Mouse (Mus musculus): ENCODE measurements around the gene Ifna6. TPM values are rescaled to one million over a fixed set of nuclear protein-coding genes. Genes with fewer than 3 reads are reported as not detected.
"Not testable (repeated sequence)": the region's sequence is repeated elsewhere in the genome, so short reads cannot be mapped to it uniquely, and the experiment has no call there.

Ifna6 gene
- total RNA-seq (2021), result not detected in 2 replicates
- long read RNA-seq, experiment 1, result 0 reads
- long read RNA-seq, experiment 2, result 0 reads

DNA sequence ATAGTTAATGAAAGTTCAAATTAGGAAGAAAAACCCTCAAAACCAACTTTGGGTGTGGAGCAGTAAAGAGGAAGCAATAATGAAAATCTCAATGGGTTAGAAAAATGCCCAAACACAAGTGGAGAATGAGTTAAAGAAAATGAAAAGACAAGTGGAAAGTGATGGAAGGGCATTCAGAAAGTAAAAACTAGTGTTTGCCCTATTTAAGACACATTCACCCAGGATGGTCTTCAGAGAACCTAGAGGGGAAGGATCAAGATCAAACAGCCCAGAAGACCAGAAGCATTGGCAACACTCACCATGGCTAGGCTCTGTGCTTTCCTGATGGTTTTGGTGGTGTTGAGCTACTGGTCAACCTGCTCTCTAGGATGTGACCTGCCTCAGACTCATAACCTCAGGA is at the start of gene Ifna6:
Gene Ifna6 (plus strand): TSS at position 301 of the 400 bp plus-strand sequence.
- DNase-seq, result not testable (repeated sequence)

DNA sequence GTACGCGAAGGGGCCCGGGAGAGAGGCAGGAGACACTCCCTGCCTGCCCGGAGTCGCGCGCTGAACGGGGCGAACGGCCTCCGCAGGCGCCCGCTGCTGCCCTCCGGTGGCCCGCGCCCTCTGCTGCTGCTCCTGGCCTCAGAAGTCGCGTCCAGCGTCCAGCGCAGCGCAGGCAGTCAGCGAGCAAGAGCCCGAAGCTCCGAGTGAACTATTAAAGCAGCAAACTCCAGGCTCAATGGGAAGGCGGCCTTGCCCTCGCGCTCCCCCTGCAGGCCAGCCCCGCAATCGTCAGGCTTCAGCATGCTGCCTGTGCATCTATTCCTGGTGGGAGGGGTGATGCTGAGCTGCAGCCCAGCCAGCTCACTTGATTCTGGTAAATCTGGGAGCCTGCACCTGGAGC is 47.7 kb upstream of the Ifna6 start, which contains the start of gene Gm13272:
Gene Gm13272 (plus strand): TSS at position 301 of the 400 bp plus-strand sequence.
- not testable (repeated sequence) for DNase-seq

DNA sequence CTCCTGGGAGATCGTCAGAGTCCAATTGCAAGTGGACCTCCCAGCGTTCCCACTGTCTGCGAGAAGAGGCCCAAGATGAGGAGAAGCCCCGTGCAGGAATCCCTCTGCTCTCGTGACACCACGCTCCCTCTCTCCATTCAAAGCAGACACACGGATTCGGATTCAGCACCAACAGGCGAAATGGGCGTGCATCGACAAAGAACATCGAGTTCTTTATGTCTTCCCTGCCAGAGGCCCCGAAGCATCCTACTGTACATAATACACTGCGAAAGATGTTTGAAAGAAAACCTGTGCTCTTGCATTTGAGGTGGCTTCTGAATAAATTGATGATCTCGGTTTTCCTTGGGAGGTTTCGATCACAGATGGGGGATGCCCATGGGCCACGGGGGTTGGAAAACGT is 46.9 kb upstream of the Ifna6 start:
- not testable (repeated sequence) for DNase-seq

DNA sequence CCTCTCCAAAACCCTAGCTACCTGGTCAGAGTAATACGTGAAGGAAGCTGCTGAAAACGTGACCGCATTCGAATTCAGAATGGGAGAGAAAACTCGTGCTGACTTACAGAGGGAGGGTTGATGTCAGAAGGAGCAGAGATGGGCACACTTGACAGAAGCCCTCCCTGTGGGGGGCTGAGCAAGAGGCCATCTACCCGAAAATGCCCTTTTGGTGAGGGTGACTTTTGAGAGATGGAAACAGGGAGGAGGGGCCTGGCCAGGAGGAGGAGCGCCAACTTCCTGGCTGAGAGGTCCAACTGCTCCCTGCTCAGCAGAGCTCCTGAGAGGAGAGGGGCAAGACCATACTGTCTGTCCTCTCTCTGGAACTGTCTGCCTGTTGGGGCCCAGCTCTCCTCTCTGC is 45.4 kb upstream of the Ifna6 start, which contains the start of gene Ifnz:
Gene Ifnz (plus strand): TSS at position 301 of the 400 bp plus-strand sequence.
- not testable (repeated sequence) for DNase-seq

DNA sequence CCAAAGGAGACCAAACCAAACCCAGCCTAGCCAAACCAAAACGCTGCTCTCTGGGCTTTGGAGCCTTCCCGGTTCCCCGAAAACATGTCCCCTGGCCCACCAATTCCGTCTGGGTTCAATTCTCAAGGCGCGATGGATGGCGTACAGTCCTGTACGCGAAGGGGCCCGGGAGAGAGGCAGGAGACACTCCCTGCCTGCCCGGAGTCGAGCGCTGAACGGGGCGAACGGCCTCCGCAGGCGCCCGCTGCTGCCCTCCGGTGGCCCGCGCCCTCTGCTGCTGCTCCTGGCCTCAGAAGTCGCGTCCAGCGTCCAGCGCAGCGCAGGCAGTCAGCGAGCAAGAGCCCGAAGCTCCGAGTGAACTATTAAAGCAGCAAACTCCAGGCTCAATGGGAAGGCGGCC is 44.9 kb upstream of the Ifna6 start:
- DNase-seq, result peak; percentile 32

DNA sequence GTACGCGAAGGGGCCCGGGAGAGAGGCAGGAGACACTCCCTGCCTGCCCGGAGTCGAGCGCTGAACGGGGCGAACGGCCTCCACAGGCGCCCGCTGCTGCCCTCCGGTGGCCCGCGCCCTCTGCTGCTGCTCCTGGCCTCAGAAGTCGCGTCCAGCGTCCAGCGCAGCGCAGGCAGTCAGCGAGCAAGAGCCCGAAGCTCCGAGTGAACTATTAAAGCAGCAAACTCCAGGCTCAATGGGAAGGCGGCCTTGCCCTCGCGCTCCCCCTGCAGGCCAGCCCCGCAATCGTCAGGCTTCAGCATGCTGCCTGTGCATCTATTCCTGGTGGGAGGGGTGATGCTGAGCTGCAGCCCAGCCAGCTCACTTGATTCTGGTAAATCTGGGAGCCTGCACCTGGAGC is 41.8 kb upstream of the Ifna6 start, which contains the start of gene Gm13276:
Gene Gm13276 (plus strand): TSS at position 301 of the 400 bp plus-strand sequence.
- not testable (repeated sequence) for DNase-seq

DNA sequence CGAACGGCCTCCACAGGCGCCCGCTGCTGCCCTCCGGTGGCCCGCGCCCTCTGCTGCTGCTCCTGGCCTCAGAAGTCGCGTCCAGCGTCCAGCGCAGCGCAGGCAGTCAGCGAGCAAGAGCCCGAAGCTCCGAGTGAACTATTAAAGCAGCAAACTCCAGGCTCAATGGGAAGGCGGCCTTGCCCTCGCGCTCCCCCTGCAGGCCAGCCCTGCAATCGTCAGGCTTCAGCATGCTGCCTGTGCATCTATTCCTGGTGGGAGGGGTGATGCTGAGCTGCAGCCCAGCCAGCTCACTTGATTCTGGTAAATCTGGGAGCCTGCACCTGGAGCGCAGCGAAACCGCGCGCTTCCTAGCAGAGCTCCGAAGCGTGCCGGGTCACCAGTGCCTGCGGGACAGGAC is 38.8 kb upstream of the Ifna6 start, which contains the start of gene Gm13277:
Gene Gm13277 (plus strand): TSS at position 231 of the 400 bp plus-strand sequence.
- DNase-seq, result peak; percentile 78

DNA sequence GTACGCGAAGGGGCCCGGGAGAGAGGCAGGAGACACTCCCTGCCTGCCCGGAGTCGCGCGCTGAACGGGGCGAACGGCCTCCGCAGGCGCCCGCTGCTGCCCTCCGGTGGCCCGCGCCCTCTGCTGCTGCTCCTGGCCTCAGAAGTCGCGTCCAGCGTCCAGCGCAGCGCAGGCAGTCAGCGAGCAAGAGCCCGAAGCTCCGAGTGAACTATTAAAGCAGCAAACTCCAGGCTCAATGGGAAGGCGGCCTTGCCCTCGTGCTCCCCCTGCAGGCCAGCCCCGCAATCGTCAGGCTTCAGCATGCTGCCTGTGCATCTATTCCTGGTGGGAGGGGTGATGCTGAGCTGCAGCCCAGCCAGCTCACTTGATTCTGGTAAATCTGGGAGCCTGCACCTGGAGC is 36.0 kb upstream of the Ifna6 start, which contains the start of gene Gm13278:
Gene Gm13278 (plus strand): TSS at position 301 of the 400 bp plus-strand sequence.
- not testable (repeated sequence) for DNase-seq

DNA sequence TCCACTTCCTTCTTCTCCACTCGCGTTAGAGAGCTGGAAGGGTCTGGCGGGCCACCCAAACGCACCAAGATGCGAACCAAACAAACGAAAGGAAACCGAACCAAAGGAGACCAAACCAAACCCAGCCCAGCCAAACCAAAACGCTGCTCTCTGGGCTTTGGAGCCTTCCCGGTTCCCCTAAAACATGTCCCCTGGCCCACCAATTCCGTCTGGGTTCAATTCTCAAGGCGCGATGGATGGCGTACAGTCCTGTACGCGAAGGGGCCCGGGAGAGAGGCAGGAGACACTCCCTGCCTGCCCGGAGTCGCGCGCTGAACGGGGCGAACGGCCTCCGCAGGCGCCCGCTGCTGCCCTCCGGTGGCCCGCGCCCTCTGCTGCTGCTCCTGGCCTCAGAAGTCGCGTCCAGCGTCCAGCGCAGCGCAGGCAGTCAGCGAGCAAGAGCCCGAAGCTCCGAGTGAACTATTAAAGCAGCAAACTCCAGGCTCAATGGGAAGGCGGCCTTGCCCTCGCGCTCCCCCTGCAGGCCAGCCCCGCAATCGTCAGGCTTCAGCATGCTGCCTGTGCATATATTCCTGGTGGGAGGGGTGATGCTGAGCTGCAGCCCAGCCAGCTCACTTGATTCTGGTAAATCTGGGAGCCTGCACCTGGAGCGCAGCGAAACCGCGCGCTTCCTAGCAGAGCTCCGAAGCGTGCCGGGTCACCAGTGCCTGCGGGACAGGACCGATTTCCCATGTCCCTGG is 33.1 kb upstream of the Ifna6 start, which contains the start of gene Gm13275:
Gene Gm13275 (plus strand): TSS at position 552 of the 740 bp plus-strand sequence.
- DNase-seq, result peak; percentile 52

DNA sequence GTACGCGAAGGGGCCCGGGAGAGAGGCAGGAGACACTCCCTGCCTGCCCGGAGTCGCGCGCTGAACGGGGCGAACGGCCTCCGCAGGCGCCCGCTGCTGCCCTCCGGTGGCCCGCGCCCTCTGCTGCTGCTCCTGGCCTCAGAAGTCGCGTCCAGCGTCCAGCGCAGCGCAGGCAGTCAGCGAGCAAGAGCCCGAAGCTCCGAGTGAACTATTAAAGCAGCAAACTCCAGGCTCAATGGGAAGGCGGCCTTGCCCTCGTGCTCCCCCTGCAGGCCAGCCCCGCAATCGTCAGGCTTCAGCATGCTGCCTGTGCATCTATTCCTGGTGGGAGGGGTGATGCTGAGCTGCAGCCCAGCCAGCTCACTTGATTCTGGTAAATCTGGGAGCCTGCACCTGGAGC is 30.1 kb upstream of the Ifna6 start, which contains the start of gene Gm13279:
Gene Gm13279 (plus strand): TSS at position 301 of the 400 bp plus-strand sequence.
- DNase-seq, result not testable (repeated sequence)

DNA sequence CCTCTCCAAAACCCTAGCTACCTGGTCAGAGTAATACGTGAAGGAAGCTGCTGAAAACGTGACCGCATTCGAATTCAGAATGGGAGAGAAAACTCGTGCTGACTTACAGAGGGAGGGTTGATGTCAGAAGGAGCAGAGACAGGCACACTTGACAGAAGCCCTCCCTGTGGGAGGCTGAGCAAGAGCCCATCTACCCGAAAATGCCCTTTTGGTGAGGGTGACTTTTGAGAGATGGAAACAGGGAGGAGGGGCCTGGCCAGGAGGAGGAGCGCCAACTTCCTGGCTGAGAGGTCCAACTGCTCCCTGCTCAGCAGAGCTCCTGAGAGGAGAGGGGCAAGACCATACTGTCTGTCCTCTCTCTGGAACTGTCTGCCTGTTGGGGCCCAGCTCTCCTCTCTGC is 27.9 kb upstream of the Ifna6 start, which contains the start of gene Gm13285:
Gene Gm13285 (plus strand): TSS at position 301 of the 400 bp plus-strand sequence.
- DNase-seq, result not testable (repeated sequence)

DNA sequence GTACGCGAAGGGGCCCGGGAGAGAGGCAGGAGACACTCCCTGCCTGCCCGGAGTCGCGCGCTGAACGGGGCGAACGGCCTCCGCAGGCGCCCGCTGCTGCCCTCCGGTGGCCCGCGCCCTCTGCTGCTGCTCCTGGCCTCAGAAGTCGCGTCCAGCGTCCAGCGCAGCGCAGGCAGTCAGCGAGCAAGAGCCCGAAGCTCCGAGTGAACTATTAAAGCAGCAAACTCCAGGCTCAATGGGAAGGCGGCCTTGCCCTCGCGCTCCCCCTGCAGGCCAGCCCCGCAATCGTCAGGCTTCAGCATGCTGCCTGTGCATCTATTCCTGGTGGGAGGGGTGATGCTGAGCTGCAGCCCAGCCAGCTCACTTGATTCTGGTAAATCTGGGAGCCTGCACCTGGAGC is 24.3 kb upstream of the Ifna6 start, which contains the start of gene Gm13287:
Gene Gm13287 (plus strand): TSS at position 301 of the 400 bp plus-strand sequence.
- DNase-seq, result not testable (repeated sequence)

DNA sequence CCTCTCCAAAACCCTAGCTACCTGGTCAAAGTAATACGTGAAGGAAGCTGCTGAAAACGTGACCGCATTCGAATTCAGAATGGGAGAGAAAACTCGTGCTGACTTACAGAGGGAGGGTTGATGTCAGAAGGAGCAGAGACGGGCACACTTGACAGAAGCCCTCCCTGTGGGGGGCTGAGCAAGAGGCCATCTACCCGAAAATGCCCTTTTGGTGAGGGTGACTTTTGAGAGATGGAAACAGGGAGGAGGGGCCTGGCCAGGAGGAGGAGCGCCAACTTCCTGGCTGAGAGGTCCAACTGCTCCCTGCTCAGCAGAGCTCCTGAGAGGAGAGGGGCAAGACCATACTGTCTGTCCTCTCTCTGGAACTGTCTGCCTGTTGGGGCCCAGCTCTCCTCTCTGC is 22.0 kb upstream of the Ifna6 start, which contains the start of gene Gm13288:
Gene Gm13288 (plus strand): TSS at position 301 of the 400 bp plus-strand sequence.
- DNase-seq, result not testable (repeated sequence)

DNA sequence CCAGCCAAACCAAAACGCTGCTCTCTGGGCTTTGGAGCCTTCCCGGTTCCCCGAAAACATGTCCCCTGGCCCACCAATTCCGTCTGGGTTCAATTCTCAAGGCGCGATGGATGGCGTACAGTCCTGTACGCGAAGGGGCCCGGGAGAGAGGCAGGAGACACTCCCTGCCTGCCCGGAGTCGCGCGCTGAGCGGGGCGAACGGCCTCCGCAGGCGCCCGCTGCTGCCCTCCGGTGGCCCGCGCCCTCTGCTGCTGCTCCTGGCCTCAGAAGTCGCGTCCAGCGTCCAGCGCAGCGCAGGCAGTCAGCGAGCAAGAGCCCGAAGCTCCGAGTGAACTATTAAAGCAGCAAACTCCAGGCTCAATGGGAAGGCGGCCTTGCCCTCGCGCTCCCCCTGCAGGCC is 21.5 kb upstream of the Ifna6 start:
- DNase-seq, result peak; percentile 45

DNA sequence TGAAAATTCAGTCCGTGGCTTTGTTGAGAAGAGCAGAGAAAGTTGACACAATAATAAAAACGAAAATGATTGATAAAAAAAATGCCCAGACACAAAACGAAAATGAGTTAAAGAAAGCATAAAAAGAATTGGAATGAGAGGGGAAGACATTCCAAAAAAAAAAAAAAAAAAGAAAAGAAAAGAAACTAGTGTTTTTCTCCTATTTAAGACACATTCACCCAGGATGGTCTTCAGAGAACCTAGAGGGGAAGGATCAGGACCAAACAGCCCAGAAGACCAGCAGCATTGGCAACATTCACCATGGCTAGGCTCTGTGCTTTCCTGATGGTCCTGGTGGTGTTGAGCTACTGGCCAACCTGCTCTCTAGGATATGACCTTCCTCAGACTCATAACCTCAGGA is 11.3 kb upstream of the Ifna6 start, which contains the start of gene Ifna7:
Gene Ifna7 (plus strand): TSS at position 301 of the 400 bp plus-strand sequence.
- DNase-seq, result no peak

DNA sequence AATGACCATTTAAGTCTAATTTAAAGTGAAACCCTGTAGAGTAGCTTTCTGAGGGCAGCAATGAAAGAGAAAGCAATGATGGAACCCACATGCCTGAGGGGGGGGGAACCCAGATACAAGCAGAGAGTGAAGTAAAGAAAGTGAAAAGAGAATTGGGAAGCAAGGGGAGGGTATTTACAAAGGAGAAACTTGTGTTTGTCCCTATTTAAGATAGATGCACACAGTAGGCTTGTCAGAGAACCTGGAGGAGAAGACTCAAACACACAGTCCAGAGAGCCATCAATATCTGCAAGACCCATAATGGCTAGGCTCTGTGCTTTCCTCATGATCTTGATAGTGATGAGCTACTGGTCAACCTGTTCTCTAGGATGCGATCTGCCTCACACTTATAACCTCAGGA is 7.6 kb upstream of the Ifna6 start, which contains the start of gene Ifna11:
Gene Ifna11 (plus strand): TSS at position 301 of the 400 bp plus-strand sequence.
- no peak for DNase-seq

DNA sequence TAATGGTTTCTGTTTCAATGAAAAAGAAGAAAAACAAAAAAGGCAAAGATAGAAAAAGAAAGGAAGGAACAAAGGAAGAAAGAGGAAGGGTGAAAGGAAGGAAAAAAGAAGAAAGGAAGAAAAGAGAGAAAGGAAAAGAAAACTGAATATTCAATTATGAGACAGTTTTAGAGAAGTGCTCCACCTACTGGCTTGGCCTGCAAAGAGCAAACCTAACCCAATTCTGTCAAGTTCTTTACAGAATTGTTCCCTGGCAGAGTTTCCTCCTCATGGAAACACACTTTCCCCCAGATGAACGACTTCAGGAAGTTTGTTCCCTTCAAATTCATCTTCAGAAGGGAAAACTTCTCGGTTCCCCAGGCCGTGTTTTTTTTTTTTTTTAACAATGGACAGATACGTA is 4.2 kb upstream of the Ifna6 start:
- DNase-seq, result peak; percentile 14

DNA sequence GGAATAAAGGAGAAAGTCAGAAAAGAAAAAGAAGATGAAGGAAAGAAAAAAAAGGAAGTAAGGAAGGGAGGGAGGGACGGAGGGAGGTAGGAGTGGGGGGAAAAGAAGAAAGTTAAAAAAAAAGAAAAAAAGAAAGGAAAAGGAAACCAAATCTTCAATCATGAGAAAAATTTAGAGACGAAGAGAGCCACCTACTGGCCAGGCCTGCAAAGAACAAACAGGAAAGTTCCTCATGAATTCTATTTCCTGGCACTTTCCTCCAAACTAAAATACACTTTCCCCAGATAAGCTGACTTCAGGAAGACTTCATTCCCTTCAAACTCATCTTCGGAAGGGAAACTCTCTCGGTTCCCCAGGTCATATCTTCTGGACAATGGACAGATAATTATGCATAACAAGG is 3.3 kb downstream of the Ifna6 start:
- DNase-seq, result peak; percentile 26

DNA sequence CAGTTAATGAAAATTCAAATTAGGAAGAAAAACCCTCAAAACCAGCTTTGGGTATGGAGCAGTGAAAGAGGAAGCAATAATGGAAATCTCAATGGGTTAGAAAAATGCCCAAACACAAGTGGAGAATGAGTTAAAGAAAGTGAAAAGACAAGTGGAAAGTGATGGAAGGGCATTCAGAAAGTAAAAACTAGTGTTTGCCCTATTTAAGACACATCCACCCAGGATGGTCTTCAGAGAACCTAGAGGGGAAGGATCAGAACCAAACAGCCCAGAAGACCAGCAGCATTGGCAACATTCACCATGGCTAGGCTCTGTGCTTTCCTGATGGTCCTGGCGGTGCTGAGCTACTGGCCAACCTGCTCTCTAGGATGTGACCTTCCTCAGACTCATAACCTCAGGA is 8.0 kb downstream of the Ifna6 start, which contains the start of gene Ifna5:
Gene Ifna5 (plus strand): TSS at position 301 of the 400 bp plus-strand sequence.
- not testable (repeated sequence) for DNase-seq

DNA sequence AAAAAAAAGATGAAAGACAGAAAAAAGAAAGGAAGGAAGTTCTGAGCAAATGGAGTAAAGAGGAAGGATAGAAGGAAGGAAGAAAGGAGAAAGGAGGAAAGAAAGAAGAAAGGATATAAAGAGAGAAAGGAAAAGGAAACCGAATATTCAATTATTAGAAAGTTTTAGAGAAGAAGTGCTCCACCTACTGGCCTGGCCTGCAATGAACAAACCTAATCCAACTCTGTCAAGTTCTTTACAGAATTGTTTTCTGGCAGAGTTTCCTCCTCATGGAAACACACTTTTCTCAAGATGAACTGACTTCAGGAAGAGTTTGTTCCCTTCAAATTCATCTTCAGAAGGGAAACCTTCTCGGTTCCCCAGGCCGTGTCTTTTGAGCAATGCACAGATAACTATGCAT is 11.6 kb downstream of the Ifna6 start:
- peak; percentile 12 for DNase-seq

DNA sequence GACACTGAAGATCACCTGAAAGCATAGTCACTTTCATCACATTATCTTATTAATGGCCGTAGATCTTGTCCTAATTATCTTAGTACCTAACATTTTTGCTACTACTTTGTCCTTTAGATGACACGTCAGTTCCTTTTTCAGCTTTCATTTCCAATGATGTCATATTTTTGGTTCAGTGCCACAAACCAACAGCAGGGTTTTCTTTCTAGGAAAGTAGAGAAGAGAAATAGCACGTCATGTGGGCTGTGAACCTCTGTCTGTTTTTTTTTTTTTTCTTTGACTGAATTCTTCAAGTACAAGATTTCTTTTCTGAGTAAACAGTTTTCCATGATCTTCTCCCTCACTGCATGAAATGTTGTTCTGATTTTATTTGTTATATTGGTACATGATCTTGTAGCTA is 12.8 kb downstream of the Ifna6 start:
- DNase-seq, result no peak

DNA sequence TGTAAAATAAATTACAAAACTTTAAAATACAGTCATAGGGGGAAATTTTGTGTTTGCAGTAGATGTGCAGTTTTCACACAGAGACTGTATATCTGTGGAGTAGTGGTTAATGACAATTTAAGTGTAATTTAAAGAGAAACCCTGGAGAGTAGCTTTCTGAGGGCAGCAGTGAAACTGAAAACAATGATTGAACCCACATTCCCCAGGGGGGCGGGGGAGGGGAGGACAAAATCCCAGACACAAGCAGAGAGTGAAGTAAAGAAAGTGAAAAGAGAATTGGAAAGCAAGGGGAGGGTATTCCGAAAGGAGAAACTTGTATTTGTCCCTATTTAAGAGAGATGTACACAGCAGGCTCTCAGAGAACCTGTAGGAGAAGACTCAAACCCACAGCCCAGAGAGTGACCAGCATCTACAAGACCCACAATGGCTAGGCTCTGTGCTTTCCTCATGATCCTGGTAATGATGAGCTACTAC is 14.3 kb downstream of the Ifna6 start, which contains the start of gene Ifna4:
Gene Ifna4 (plus strand): TSS at position 424 of the 474 bp plus-strand sequence.
- DNase-seq, result no peak
